Mouse (Mus musculus): ENCODE results near the gene Tob1.

Tob1 gene

GRCm38 (mm10) chr11:94198405-94199146, 12.7 kb upstream of the Tob1 start:
- DNase-seq (ENCODE audit: low read depth, low spot score): no peak

- DNase-seq (ENCODE audit: low read depth, low spot score): no peak
Observed at GRCm38 (mm10) chr11:94199771-94200170, 11.5 kb upstream of the Tob1 start.

GRCm38 (mm10) chr11:94200422-94200821, 10.8 kb upstream of the Tob1 start:
- no peak for DNase-seq (ENCODE audit: low read depth, low spot score)

- DNase-seq (ENCODE audit: low read depth, low spot score): no peak
Observed at GRCm38 (mm10) chr11:94202106-94202505, 9.1 kb upstream of the Tob1 start.

GRCm38 (mm10) chr11:94203066-94203465, 8.2 kb upstream of the Tob1 start:
- DNase-seq (ENCODE audit: low read depth, low spot score): no peak

- no peak for DNase-seq (ENCODE audit: low read depth, low spot score)
Observed at GRCm38 (mm10) chr11:94206398-94207114, 4.7 kb upstream of the Tob1 start.

GRCm38 (mm10) chr11:94208811-94209675, 2.2 kb upstream of the Tob1 start:
- no peak for DNase-seq (ENCODE audit: low read depth, low spot score)

- DNase-seq (ENCODE audit: low read depth, low spot score): peak; percentile 22
Observed at GRCm38 (mm10) chr11:94209695-94210131, 1.5 kb upstream of the Tob1 start.

GRCm38 (mm10) chr11:94210191-94211086, 815 bp upstream of the Tob1 start:
- peak; percentile 89 for DNase-seq (ENCODE audit: low read depth, low spot score)

GRCm38 (mm10) chr11:94211651-94212488, 616 bp downstream of the Tob1 start:
- peak; percentile 31 for DNase-seq (ENCODE audit: low read depth, low spot score)

- no peak for DNase-seq (ENCODE audit: low read depth, low spot score)
Observed at GRCm38 (mm10) chr11:94212489-94212836, 1.2 kb downstream of the Tob1 start.

- no peak for DNase-seq (ENCODE audit: low read depth, low spot score)
Observed at GRCm38 (mm10) chr11:94212997-94213396, 1.7 kb downstream of the Tob1 start.

- DNase-seq (ENCODE audit: low read depth, low spot score): no peak
Observed at GRCm38 (mm10) chr11:94213735-94214594, 2.7 kb downstream of the Tob1 start.

GRCm38 (mm10) chr11:94215581-94215980, 4.3 kb downstream of the Tob1 start:
- no peak for DNase-seq (ENCODE audit: low read depth, low spot score)

GRCm38 (mm10) chr11:94216247-94216646, 5.0 kb downstream of the Tob1 start:
- no peak for DNase-seq (ENCODE audit: low read depth, low spot score)

GRCm38 (mm10) chr11:94221257-94221656, 10.0 kb downstream of the Tob1 start:
- no peak for DNase-seq (ENCODE audit: low read depth, low spot score)

- DNase-seq (ENCODE audit: low read depth, low spot score): no peak
Observed at GRCm38 (mm10) chr11:94223531-94223930, 12.3 kb downstream of the Tob1 start.

- no peak for DNase-seq (ENCODE audit: low read depth, low spot score)
Observed at GRCm38 (mm10) chr11:94225985-94226384, 14.7 kb downstream of the Tob1 start.

GRCm38 (mm10) chr11:94228416-94228815, 17.2 kb downstream of the Tob1 start:
- DNase-seq (ENCODE audit: low read depth, low spot score): no peak

All from WW6 (cell line).